Mouse (Mus musculus) large intestine, adult 2 months (tissue): ENCODE results near the gene Gm49396. TPM values are rescaled to one million over a fixed set of nuclear protein-coding genes. Genes with fewer than 3 reads are reported as not detected.
A peak's percentile ranks its signal among the peaks of the same experiment; 100 is the strongest.

Experiments
- DNase-seq: peaks from one replicate; pipeline ENCODE4 v3.0.0-alpha.2; 2012; ENCODE audit warnings: low read depth, low spot score
- WGBS: fragments of 180-500 bp; shearing (Covaris S2); methylation state at CpG from one replicate; pipeline ENCODE4 v1.1.7; 2018; 5-methylcytosine and 5-hydroxymethylcytosine counted together
- polyA plus RNA-seq: library from polyadenylated mRNA; depleted of rRNA; stranded (reverse); fragments of >200 nt; gene quantifications from 2 replicates; pipeline ENCODE4 v1.2.3, GENCODE M21; 2012; rRNA removed

Gene Gm49396
- polyA plus RNA-seq: 2.1 TPM in 2 replicates

GRCm38 (mm10) chr7:30563117-30563905 is at the start of gene Gm49396, which contains the start of the genes U2af1l4 and Psenen:
TSS of gene Gm49396 (plus strand) at chr7:30563344.
TSS of gene U2af1l4 (plus strand) at chr7:30563301.
TSS of gene Psenen (minus strand) at chr7:30563627.
- WGBS: under 1% methylated on average over 45 of the region's 45 CpGs
- peak; percentile 94 for DNase-seq

GRCm38 (mm10) chr7:30515003-30515760 is 48.0 kb upstream of the Gm49396 start:
- no peak for DNase-seq
- WGBS: 57% methylated on average over 24 of the region's 24 CpGs

GRCm38 (mm10) chr7:30518325-30518724 is 44.8 kb upstream of the Gm49396 start:
- DNase-seq: no peak
- WGBS: 34% methylated on average over 8 of the region's 8 CpGs

- no peak for DNase-seq
- 64% methylated on average over 4 of the region's 4 CpGs for WGBS
Measured at GRCm38 (mm10) chr7:30520396-30520795, 42.7 kb upstream of the Gm49396 start.

GRCm38 (mm10) chr7:30520856-30521255 is 42.3 kb upstream of the Gm49396 start:
- WGBS: 76% methylated on average over 5 of the region's 5 CpGs
- DNase-seq: no peak

GRCm38 (mm10) chr7:30522871-30523270 is 40.3 kb upstream of the Gm49396 start:
- no peak for DNase-seq
- 94% methylated on average over 10 of the region's 10 CpGs for WGBS

- 87% methylated on average over 6 of the region's 6 CpGs for WGBS
- no peak for DNase-seq
Measured at GRCm38 (mm10) chr7:30524487-30524886, 38.7 kb upstream of the Gm49396 start.

GRCm38 (mm10) chr7:30525954-30526353 is 37.2 kb upstream of the Gm49396 start:
- 27% methylated on average over 10 of the region's 10 CpGs for WGBS
- no peak for DNase-seq

GRCm38 (mm10) chr7:30526399-30526798 is 36.7 kb upstream of the Gm49396 start:
- WGBS: 49% methylated on average over 17 of the region's 17 CpGs
- DNase-seq: no peak

GRCm38 (mm10) chr7:30526981-30527380 is 36.2 kb upstream of the Gm49396 start:
- no peak for DNase-seq
- 87% methylated on average over 14 of the region's 14 CpGs for WGBS

GRCm38 (mm10) chr7:30531291-30531815 is 31.8 kb upstream of the Gm49396 start:
- no peak for DNase-seq
- WGBS: 89% methylated on average over 9 of the region's 9 CpGs

GRCm38 (mm10) chr7:30532931-30533330 is 30.2 kb upstream of the Gm49396 start:
- DNase-seq: no peak
- 73% methylated on average over 8 of the region's 8 CpGs for WGBS

- DNase-seq: no peak
- WGBS: 28% methylated on average over 26 of the region's 26 CpGs
Measured at GRCm38 (mm10) chr7:30533941-30534632, 29.1 kb upstream of the Gm49396 start.

GRCm38 (mm10) chr7:30534633-30535577 is 28.2 kb upstream of the Gm49396 start, which contains the start of gene Arhgap33:
TSS of gene Arhgap33 (minus strand) at chr7:30535060.
- DNase-seq: peak; percentile 83
- under 1% methylated on average over 84 of the region's 84 CpGs for WGBS

GRCm38 (mm10) chr7:30540572-30540971 is 22.6 kb upstream of the Gm49396 start:
- DNase-seq: no peak
- WGBS: 93% methylated on average over 7 of the region's 7 CpGs

- 92% methylated on average over 2 of the region's 2 CpGs for WGBS
- no peak for DNase-seq
Measured at GRCm38 (mm10) chr7:30544327-30544726, 18.8 kb upstream of the Gm49396 start.

GRCm38 (mm10) chr7:30549880-30550279 is 13.3 kb upstream of the Gm49396 start:
- DNase-seq: no peak
- WGBS: 84% methylated on average over 2 of the region's 2 CpGs

- no peak for DNase-seq
- WGBS: 97% methylated on average over 1 of the region's 1 CpGs
Measured at GRCm38 (mm10) chr7:30550603-30551002, 12.5 kb upstream of the Gm49396 start.
